Mouse (Mus musculus) G1E (cell line): Measurements from ENCODE around the gene Tmem106c.

Experiments
- CTCF ChIP-seq: IDR thresholded peaks from 2 replicates; pipeline ENCODE4 v1.5.1; 2012; ENCODE audit warnings: low read depth, low read length, inconsistent platforms, mixed read lengths
- GATA1 ChIP-seq: IDR thresholded peaks from 2 replicates; pipeline ENCODE4 v1.6.1; 2012; ENCODE audit warnings: borderline replicate concordance, low read length, inconsistent platforms, mixed read lengths
- GATA2 ChIP-seq: IDR thresholded peaks from 2 replicates; pipeline ENCODE4 v1.6.1; 2012; ENCODE audit warnings: low read depth, low read length, inconsistent platforms, borderline replicate concordance
- POLR2AphosphoS5 ChIP-seq: IDR thresholded peaks from 2 replicates; pipeline ENCODE4 v1.6.1; 2012; ENCODE audit warnings: low read depth, low read length, inconsistent platforms; ENCODE audit not compliant: insufficient replicate concordance
- TAL1 ChIP-seq: conservative IDR thresholded peaks from 2 replicates; pipeline ENCODE4 v1.6.1; 2012; ENCODE audit warnings: low read depth, low read length, inconsistent platforms, mixed read lengths

DNA sequence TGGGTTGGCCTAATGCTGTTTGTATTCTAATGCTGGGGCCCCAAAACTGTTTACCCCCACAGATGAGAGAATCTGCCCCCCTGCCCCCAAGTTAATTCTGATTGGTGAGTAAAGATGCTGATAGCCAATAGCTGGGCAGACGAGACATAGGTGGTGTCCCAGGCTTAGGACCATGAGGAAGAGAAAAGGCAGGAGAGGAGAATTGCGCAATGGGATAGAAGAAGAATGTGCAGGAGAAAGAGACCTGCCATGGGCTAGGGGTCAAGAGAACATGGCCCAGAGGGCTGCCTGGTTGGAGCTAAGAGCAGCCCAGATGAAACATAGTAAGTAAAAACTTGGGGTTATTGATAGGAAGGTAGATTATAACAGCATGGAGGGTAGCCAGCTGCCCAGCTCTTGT is 23.9 kb upstream of the Tmem106c start:
- TF ChIP-seq CTCF (no peak), TAL1 (no peak), GATA1 (no peak), POLR2AphosphoS5 (no peak), GATA2 (no peak)
